Mouse (Mus musculus): ENCODE data around the gene Nrcam.

The Nrcam gene

DNA sequence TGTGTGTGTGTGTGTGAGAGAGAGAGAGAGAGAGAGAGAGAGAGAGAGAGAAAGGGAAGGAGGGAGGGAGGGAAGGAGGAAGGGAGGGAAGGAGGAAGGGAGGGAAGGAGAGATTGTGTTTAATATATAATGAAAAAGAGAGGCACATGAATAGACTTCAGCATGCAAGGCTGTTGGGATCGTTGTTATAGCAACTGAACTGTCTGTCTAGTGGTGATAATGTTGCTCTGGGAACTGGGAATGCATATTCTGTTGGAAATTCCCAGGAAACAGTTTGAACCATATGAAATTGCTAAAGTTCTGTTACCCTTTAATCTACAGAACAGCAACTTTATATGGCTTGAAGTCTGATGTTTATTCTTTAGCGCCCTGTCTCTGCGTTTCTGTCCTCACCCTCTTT is 104.0 kb downstream of the Nrcam start:
- no peak for DNase-seq (ENCODE audit: low spot score in 2 of 2)

DNA sequence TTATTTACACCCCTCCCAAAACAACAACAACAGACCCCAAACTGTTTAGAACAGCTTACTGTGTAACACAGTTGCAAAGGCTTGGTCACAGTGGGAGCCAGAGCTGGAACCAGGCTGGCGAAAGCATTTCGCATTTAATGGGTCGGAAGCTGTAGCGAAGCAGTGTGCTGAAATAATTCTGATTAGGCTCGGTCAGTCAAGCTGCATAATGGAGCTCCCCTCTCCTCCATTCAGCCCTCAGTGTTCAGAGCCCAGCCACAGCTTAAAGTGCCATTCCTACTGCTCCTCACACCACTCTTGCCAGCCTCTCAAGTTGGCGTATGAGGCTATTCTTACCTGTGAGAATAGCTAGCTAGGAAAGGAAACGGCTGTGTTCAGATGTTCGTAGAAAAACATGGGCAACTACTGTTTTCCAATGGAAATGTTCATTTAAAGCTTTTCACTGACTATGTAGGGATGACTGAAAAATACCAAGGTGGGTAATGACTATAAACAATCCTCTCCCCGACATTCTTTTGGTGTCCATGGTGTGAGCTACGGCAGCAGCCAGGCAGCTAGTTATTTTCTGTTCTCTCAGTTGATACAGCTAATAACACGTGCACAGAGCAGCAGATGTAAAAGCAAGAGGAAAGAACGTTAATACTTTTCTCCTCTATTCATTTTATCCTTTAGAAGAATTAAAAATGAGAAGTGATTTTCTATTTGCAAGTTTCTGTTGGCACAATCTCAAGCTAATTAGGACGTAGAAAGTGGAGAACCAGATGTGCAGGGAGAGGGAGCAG is 108.6 kb downstream of the Nrcam start:
- peak in 1 of 2 experiments; percentile 46 for DNase-seq (ENCODE audit: low spot score in 2 of 2)

DNA sequence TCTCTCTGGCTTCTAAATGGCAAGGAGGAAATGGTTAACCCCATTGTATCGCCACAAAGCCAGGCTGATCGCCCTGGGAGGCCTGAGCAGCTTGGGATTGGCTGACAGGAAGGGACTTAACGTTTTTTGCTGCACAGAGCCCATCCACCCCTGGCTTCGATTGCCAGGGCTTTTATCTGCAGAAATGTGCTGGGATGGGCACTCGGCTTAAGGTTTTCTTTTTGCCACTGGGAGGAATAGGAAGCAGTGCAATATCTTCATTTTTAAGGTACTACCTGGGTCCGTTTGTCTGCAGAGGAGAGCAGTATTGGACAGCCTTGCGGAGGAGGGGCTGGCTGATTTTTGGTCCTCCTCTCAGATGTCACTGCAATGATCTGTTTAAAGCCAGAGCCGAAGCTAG is 110.2 kb downstream of the Nrcam start:
- DNase-seq (ENCODE audit: low spot score in 2 of 2): peak in 1 of 2 experiments; percentile 47

DNA sequence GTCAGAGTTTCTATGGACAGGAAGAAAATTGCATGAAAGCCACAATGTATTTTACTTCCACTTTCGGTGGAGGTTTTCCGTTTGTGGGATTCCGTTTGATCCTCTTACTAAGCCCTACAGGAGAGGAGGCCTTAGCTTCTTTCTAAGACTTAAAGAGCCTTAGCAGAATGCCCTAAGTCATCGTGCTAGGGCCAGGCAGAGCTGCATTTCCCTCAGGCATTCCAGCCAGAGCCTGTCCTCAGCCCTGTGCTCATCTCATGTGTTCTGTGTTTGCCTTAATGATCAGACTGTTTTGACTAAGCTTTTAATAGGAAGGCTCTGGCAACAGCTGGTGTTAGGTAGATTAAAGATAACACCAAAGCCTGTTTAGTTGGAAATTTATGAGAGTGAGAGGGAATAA is 111.5 kb downstream of the Nrcam start:
- no peak for DNase-seq (ENCODE audit: low spot score in 2 of 2)

DNA sequence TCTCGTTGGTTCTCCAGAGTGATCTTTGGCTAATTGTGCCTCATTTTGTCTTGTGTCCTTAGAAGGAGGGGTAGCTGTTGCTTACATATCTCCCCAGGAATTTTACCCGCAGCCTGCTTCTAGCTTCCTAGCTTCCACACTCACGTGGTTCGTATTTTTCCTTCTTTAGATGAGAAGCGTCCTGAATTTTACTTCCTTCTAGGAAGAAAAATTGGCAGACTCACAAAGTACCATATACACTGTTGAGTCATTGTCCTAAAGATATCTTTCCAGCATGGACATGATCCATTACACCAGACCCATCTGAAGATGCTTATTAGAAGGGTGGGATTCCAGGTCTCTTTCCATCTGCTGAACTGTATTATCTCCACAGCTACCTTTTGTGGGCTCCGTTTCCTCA is 122.2 kb downstream of the Nrcam start:
- no peak for DNase-seq (ENCODE audit: low spot score in 2 of 2)

DNA sequence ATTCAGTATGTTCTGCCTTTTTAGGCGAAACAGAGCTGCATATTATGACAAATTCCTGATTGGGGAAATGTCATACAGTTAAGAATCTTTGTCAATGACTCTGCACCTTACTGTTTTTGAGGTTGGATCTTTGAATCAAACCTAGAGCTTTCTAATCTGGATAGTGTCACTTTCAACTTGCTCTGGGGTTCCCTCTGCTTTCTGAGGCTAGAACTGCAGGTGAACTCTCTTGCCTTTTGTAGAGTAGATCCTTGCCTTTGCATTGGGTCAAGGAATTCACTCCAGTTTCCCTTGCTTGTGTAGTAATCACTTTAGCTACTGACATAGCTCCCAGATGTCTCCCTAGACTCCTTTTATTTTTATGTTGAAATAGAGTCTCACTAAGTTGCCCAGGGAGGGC is 123.1 kb downstream of the Nrcam start:
- DNase-seq (ENCODE audit: low spot score in 2 of 2): no peak

DNA sequence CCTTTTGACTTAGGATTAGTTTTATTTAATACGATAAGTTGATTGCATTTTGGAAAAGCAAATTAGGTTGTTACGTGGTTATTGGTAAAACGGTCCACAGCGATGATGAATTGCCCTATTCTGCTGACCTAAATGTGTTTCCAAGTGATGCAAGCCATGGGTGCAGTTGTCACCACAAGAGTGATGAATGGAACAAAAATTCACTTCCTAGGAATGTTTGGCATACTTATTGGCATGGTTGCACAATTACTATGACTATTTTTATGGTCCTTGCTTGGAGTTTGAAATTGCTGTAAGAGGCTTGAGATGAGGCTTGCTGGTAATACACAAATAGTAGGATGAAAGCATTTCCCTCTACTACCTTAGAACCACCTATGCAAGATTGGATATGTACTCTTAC is 125.1 kb downstream of the Nrcam start:
- DNase-seq (ENCODE audit: low spot score in 2 of 2): no peak

DNA sequence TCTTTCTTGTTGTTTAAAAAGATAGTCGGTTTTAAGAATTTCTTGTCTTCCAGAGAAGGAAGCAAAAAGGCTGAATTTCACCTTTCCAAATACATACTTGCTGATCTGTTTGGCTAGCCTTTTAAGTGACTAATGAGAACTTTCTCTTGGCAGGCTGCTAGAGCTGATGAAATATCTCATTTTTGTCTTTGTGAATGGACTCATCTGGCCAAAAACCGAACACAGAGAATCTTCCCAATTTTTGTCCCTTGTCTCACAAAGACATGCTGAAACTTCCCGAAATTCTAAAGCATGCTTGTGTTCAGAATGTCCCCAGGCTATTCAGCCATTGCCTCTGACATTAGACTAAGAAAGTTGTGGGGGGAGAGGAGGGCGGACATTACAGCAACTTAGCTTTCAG is 129.3 kb downstream of the Nrcam start:
- DNase-seq (ENCODE audit: low spot score in 2 of 2): no peak

DNA sequence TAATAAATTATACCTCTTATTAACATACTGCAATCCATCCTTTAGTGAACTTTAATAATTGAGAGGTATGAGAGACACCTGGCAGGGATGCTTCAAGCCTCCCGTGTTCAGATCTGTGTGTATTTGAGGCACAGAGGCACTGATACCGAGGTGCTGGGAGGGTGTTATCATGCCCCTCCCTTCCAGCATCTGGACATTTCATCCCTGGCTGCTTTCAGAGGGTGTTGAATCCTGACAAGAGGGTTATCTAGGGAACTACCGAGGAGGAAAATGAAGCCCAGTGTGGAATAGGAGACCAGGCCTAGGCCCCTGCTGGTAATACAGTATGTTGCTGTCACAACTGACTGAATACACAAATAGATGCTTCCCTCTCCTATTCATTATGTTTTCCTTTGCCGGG is 133.8 kb downstream of the Nrcam start:
- DNase-seq (ENCODE audit: low spot score in 2 of 2): peak in 1 of 2 experiments; percentile 20

DNA sequence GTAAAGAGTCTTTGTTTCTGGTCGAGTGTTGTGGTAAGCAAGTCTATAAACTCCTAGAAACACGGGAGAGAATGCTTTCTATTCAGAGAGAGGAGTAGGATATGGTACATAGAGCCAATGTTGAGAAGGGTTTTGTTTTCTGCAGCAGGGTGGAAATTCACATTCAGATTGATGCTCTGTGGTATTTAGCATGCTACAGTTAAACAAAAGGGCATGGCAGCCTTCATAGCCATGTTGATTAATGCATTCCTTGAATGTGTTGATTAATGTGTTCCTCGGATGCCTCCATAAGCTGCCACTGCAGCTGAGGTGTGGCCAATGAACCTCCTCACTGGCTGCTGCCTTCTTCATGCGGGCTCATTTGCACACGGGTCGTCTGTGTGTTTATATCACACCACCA is 134.3 kb downstream of the Nrcam start:
- DNase-seq (ENCODE audit: low spot score in 2 of 2): no peak

DNA sequence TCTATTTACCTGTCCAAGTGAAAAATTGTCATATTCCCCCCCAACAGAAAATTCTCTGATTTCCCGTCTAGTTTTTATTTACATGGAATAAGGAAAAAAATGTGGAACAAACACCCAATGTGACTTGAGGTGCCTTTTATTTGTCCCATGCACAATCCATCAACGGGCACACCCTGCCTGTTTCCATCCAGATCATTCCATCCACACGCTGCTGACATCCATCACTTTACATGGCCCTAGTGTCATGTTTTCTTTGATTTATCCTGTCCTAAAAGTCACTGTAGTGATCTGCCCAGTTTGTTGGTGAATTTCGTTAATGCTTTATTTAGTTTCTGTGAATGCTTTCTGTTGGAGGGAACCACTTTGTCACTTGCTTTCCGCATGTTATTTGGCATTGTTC is 142.4 kb downstream of the Nrcam start:
- DNase-seq (ENCODE audit: low spot score in 2 of 2): no peak

DNA sequence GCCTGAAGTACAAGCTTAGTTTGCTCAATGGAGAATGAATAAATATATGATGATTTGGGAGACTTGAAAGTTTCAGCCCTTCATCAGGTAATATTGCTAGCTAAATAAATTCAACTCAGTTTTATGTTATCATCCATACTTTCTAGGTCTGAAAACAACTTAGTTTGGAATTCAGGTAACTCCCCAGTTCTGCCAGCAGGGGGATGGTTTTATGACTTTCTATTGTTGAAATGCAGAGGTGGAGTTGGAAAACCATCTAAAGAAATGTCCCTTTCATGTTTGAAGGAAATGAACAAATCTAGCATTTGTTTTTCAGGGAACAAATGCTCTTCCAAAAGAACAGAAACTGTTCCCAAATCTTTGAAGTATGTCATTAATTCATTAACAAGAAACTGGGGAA is 146.7 kb downstream of the Nrcam start:
- DNase-seq (ENCODE audit: low spot score in 2 of 2): no peak

DNA sequence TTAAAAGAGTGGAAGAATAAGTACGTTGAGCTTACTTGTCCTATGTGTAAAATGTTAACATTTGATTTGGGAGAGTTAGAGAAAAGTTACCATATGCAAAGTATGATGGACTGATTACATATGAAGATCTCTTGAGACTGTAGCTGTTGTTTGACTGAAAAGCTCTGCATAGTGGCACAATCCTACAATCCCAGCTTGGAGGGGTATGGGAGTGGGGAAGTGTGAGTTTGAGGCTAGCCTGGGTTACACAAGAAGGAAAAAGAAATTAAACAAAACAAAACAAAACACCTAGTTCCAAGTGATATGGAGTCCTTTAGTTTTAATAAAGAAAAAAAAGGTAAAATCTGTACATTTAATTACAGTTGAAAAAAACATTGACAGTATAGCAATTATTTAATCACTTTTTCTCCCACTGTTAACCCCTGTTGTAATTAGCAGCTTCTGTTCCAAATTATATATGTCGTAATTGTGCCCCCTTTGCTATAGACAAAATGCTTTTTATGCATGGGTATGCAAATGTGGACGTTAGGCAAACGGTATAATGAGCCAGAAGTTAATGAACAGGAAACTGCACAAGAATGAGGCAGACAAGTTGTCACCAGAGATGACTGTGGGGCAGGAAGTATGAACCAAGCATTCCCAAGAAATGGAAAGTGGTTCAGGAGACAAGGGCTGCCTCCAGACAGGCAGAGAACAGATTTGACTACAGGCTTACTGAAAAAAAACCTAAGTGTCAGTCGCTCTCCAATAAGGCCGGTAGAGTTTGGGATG is 150.8 kb downstream of the Nrcam start:
- DNase-seq (ENCODE audit: low spot score in 2 of 2): no peak

DNA sequence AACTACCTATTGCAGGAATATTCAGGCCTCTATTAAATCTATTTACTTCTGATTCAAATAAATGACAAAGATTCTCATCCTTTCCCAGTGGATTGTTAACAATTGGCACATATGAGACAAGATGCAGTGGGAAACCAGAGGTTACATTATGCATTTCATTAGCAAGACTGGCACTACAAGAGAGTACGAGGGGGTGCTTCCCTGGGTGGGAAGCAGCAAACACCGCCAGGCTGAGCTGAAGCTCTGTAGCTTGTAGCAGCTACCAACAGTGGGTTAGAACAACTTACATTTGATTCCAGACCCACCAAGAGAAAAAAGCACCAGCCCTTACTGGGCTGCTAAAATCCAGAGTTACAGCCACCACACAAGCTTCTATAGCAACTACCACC is 151.3 kb downstream of the Nrcam start:
- DNase-seq (ENCODE audit: low spot score in 2 of 2): no peak

DNA sequence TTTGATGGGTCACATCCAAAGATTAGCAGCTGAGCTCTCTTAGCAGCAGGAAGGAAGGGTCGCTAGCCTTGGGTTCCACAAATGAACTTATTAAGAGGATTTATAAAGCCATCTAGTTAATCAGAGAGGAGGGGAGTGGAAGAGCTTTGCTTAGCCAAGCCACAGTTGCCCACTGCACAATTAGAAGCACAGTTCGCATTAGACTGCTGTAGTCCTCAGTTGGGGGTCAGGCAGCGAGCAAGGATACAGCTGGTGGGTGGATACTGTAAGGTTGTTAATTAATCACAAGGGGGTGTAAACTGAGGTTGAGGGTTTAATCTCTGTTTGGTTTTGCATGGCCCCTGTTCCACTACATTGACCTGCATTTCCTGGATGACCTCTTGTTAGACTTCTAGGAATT is 152.7 kb downstream of the Nrcam start:
- DNase-seq (ENCODE audit: low spot score in 2 of 2): no peak

DNA sequence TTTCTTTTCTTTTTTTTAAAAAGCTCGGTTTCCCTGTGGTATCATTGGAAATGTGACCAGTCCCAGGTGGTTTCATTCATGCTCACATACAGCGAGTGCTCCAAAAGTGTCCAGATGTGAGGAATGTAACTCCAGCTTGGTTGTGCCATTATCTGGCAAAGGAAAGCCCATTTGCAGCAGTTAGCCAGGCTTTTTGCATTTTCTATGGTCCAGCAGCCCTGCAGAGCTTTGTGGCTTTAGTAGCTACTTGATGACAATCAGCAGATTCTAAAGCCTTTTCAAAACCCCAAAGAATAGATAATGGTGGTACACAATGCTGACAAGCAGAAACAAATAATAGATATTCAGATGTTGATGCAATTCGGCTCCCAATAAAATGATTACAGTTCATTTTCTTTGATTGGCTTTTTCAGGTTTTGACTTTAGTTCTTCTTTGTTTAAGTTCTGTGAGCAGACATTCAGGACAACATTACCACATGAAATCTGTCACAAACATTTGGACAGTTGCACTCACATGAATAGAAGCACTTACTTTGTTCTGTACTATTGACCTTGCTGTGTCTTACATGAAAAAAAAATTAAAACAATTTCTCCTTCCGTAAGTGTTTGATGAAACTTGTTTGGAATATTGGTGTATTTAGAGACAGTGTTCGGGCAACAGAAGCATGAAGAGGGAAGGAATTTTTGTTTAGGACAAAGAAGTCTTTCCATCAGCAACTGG is 164.2 kb downstream of the Nrcam start:
- no peak for DNase-seq (ENCODE audit: low spot score in 2 of 2)

DNA sequence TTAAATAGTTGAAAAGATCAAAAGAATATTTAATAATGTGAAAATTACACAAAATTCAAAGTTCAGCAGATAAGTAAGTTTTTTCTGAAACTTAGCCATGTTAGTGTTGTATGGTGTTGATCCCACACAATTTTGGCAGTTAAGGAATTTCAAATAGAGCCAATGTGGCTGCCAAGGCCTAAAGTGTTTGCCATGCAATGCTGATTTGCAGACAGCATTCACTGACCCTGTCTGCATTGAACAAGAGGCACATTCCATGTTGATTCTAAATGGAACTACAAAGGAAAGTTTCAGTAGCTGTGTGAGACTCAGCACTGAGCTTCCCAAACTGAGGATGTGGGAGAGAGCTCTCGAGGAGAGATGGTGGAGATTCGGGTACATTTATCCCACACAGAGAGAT is 169.1 kb downstream of the Nrcam start:
- DNase-seq (ENCODE audit: low spot score in 2 of 2): no peak

DNA sequence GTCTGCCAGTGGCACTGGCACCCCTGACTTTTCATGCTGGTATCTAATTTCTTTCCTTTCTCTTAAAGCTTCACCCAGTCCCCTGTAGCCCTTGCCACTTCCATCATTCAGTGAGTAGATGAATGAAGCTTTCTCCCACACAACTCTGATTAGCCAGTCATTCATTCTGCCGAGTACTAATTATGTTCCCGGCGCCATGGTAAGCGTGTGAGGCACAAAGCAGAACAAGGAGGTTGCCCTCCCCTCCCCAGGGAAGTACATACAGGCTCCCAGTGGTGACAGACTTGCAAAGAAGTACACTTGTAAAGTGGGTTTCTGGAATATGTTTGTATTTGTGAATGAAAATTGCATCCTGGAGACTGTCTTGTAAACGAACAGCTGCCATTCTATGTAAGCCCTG is 170.2 kb downstream of the Nrcam start:
- no peak for DNase-seq (ENCODE audit: low spot score in 2 of 2)

DNA sequence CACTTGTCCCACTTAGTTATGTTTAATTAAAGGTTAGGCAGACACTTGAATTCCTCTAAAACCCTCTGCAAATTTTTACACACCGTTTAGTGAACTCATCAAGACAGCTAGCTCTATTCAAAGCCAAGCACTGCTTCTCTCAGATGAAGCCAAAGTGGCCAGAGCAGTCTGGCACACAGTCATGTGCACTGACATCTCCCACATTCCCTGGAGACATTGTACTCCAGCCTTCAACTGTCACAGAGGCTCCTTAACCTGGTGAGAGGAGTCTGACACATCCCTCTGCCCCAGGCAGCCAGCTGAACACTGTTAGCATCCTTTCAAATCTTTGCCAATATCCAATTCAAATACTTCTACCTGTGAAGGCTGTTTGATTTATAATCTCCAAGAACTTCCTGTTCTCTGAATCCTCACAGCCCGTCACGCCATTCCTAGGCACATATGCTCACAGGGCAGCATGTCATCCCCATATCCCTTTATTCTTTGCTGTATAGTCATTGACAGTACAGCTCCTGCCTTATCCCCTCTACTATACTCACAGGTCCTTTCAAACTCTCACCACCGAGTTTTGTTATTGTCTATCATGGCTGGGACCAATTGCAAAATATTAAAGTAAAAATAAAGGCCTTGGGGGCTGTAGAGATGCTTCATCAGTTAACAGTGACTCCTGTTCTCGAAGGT is 173.3 kb downstream of the Nrcam start:
- DNase-seq (ENCODE audit: low spot score in 2 of 2): no peak

DNA sequence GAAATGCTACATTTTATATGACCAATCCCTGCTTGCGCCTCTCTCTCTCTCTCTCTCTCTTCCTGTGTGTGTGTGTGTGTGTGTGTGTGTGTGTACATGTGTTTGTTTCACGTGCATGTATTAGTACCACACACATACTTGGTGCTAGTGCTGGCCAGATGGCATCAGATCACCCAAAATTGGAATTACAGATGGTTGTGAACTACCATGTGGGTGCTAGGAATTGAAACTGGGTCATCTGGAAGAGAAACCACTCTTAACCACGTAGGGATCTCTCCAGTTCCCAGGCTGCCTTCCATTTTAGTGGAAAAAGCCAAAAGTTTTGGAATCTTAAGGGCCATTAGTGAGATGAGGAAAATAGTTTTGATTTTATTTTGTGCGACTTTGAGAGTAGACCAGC is 175.1 kb downstream of the Nrcam start:
- no peak for DNase-seq (ENCODE audit: low spot score in 2 of 2)

DNA sequence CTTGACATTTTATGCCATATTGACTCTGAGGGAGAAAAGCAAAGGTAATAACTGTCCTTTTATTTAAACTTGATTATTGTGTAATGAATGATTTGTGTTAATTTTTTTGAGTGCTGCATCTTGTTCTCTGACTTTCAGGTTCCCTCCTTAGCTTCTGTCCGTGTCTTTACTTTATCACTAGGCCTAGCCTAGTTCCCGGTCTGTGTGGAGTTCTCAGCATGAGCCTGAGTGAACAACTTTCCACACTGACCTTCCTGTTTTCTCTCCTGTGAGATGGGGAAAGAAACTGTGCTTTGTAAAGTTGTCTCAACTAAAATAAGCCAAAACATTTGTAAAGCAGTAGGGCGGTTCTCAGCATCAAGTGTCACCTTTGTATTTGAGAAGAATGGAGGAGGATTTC is 179.9 kb downstream of the Nrcam start:
- DNase-seq (ENCODE audit: low spot score in 2 of 2): no peak

DNA sequence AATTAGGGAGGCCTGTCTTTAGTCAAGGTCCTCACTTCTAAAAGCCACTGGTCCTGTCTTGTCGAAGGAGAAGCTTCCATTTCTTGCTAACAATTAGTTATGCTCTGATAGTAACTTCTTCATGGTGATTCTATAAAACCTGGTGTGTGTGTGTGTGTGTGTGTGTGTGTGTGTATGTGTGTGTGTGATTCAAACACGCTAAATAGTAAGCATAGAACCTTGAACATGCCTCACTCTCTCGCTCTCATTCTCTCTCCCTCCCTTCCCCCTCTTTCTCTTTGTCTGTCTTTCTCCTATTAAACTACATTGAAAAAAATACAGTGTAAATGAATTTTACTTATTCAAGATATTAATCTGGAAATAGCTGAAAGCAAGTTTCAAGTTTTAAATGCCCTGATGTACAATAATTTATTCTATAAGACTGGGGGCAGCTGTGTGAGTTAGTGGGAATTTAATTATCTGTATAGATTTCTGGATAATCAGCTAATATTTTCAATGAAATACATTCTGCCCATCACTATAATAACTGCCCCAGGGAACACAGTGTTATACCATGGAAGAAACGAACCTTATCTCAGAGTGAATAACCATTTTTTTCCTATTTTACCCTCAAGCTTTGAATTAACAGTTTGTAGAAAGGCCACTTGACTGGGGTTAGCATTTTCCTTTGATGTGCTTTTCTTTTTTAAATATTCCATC is 180.9 kb downstream of the Nrcam start:
- no peak for DNase-seq (ENCODE audit: low spot score in 2 of 2)
